Mouse (Mus musculus) intestine, postnatal 0 days (tissue): ENCODE results near the gene Lpp. TPM values are rescaled to one million over a fixed set of nuclear protein-coding genes. Genes with fewer than 3 reads are reported as not detected.

Experiments
- ATAC-seq: fragments of 200-750 bp; cut with Nextera tagmentation; 2 replicates; pipeline ENCODE4 v1.8.0; 2017; ENCODE audit warnings: mild to moderate bottlenecking, moderate TSS enrichment, moderate library complexity
- H3K27ac ChIP-seq: fragments of 300-500 bp; sonication (generic); 2 replicates; pipeline ENCODE4 v1.5.1; 2014; ENCODE audit warnings: mild to moderate bottlenecking, low read depth, low read length, moderate library complexity
- H3K27me3 ChIP-seq: fragments of 300-500 bp; sonication (generic); replicated peaks from 2 replicates; pipeline ENCODE4 v1.6.1; 2014; ENCODE audit warnings: low read length, mixed read lengths; ENCODE audit not compliant: control insufficient read depth, insufficient read depth
- H3K36me3 ChIP-seq: fragments of 300-500 bp; sonication (generic); 2 replicates; pipeline ENCODE4 v1.6.1; 2014; ENCODE audit warnings: mild to moderate bottlenecking, moderate library complexity; ENCODE audit not compliant: control insufficient read depth, insufficient read depth
- H3K4me1 ChIP-seq: fragments of 300-500 bp; sonication (generic); replicated peaks from 2 replicates; pipeline ENCODE4 v1.6.1; 2014; ENCODE audit warnings: antibody characterized with exemption, low read length, mixed read lengths; ENCODE audit not compliant: control insufficient read depth, insufficient read depth
- H3K4me2 ChIP-seq: fragments of 300-500 bp; sonication (generic); replicated peaks from 2 replicates; pipeline ENCODE4 v1.6.1; 2014; ENCODE audit warnings: low read depth, mild to moderate bottlenecking, moderate library complexity
- H3K4me3 ChIP-seq: fragments of 300-500 bp; sonication (generic); 2 replicates; pipeline ENCODE4 v1.5.1; 2014; ENCODE audit warnings: low read depth, low read length
- H3K9ac ChIP-seq: fragments of 300-500 bp; sonication (generic); 2 replicates; pipeline ENCODE4 v1.6.1; 2014; ENCODE audit warnings: mild to moderate bottlenecking, low read depth, low read length
- H3K9me3 ChIP-seq: fragments of 300-500 bp; sonication (generic); 2 replicates; pipeline ENCODE4 v1.6.1; 2016; ENCODE audit warnings: mixed run types; ENCODE audit not compliant: control insufficient read depth
- CTCF ChIP-seq: sonication (generic); IDR thresholded peaks from 2 replicates; pipeline ENCODE4 v1.5.1; 2016; ENCODE audit warnings: low read depth, mild to moderate bottlenecking, control low read depth, antibody characterized with exemption, moderate library complexity
- WGBS: fragments of 180-500 bp; shearing (Covaris S2); extraction: QIAGEN DNeasy Blood & Tissue Kit; methylation state at CpG from one replicate; pipeline ENCODE4 v1.1.7; 2014; 5-methylcytosine and 5-hydroxymethylcytosine counted together
- polyA plus RNA-seq: library from polyadenylated mRNA; unstranded; fragments of >200 nt; fragmentation: Nextera tagmentation; extraction: Ambion mirVana; gene quantifications from 2 replicates; pipeline ENCODE4 v1.2.1, GENCODE M21; 2015

Gene Lpp
- polyA plus RNA-seq, 1 experiment from 2014 or later, result 32.8 TPM

DNA sequence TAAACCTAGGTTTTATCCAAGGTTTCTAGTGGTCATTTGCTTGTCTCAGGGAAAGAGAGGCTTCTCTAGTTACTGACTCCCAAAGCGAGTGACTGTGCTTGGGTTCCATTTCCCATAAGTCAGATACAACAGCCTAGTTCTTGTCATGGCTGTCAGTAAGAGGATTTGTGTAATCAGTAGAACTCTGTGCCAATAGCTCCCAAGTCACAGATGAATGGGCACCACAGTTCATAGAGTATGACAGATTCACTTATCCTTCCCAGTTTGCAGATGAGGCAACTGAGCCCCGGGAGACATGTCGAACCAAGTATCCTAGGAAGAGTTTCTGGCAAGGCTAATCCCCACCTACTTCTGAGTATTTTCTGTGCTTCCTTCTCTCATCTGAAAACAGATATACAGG lies 556.0 kb downstream of the Lpp start:
- WGBS, result 96% methylated on average over 3 of the region's 3 CpGs
- Histone ChIP-seq H3K36me3 (no peaks in the 10 kb centered on the region), H3K9ac (no peak overlapping the region), H3K27me3 (no peaks in the 10 kb centered on the region), H3K4me2 (no peak overlapping the region), H3K27ac (no peak overlapping the region), H3K4me3 (no peak overlapping the region), H3K9me3 (no peaks in the 10 kb centered on the region), H3K4me1 (no peaks in the 10 kb centered on the region)
- ATAC-seq, result no peak
- TF ChIP-seq CTCF, result no peak

DNA sequence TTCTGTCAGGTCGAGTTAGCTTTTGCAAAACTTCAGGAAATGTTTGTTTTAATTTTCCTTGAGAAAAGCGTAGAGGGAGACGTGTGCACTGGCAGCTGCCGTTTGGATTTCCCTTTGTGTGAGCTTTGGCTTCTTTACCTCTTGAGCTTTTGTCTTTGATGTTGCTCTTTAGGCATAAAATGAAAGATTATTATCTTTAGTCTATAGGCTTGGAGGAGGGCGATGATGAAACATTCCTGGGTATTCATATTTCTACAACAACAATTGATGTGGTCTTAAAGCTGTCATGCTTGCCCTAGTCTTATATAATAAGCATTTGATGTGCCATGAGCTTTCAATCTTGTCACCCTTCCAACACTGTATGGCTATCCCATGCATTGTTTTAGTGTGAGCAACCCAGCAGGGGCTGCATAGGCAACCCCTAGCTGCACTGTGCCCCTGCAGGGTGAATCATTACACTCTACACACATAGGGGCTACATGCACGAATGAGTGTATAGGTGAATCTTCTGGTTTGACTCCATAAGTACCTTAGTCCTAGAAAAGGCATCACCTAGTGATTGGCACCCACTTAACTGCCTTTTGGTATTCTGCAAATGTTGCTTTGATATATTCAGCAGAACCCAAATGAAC lies 556.9 kb downstream of the Lpp start:
- no peak overlapping the region for H3K27ac ChIP-seq
- no peak overlapping the region for H3K4me3 ChIP-seq
- no peak for TF ChIP-seq CTCF
- no peak overlapping the region for H3K4me2 ChIP-seq
- no peaks in the 10 kb centered on the region for H3K36me3 ChIP-seq
- no peak overlapping the region for H3K9ac ChIP-seq
- WGBS, result 59% methylated on average over 6 of the region's 6 CpGs
- no peaks in the 10 kb centered on the region for H3K27me3 ChIP-seq
- no peaks in the 10 kb centered on the region for H3K9me3 ChIP-seq
- ATAC-seq, result no peak
- no peaks in the 10 kb centered on the region for H3K4me1 ChIP-seq

DNA sequence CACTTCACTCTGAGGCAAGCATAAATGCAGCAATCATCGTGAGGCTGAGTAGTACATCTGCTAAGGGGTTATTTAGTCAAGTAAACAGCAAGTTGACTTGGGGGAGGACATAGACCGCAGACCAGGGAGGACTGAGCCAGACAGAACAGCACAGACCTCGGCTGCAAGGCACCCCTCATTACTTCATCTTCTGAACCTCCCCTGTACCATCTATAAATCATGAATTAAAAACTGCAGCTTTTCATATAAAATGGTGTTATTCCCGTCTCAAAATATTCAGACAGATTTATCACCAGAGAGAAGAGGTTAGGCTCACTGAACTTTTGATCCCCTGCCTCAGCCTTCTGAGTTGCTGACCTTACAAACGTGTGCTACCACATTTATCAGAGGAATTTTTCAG lies 558.6 kb downstream of the Lpp start:
- H3K9ac ChIP-seq, result no peak overlapping the region
- H3K27ac ChIP-seq, result no peak overlapping the region
- 55% methylated on average over 5 of the region's 5 CpGs for WGBS
- no peaks in the 10 kb centered on the region for H3K27me3 ChIP-seq
- H3K4me3 ChIP-seq, result no peak overlapping the region
- no peak for ATAC-seq
- no peak overlapping the region for H3K4me2 ChIP-seq
- H3K9me3 ChIP-seq, result 0 out of 2 replicates have a peak, but pooled peaks cover 5% of the 10 kb centered on the region
- H3K4me1 ChIP-seq, result no peaks in the 10 kb centered on the region
- H3K36me3 ChIP-seq, result no peaks in the 10 kb centered on the region
- TF ChIP-seq CTCF, result no peak

DNA sequence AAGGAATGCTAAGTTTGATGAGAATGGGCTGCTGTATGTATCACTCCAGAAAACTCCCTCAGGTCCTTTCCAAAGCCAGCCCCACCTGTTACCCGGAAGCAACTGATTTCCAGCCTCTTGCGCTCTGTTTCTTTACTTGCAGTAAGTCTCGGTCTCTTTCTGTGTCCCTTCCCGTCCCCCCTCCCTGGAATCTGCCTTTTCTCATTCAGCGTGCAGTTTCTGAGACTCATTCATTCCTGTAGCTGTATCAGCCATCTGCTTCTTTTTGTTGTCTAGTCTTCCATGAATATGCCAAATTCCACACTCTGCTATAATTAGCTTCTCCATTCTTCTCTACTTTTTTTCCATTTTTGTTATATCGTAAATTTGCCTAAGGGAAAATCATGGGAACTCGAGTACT lies 561.7 kb downstream of the Lpp start:
- no peak for ATAC-seq
- TF ChIP-seq CTCF, result no peak
- Histone ChIP-seq H3K36me3 (no peaks in the 10 kb centered on the region), H3K4me2 (no peak overlapping the region), H3K4me1 (no peaks in the 10 kb centered on the region), H3K9ac (no peak overlapping the region), H3K27ac (no peak overlapping the region), H3K9me3 (0 out of 2 replicates have a peak, but pooled peaks cover 5% of the 10 kb centered on the region), H3K27me3 (no peaks in the 10 kb centered on the region), H3K4me3 (no peak overlapping the region)
- 88% methylated on average over 7 of the region's 7 CpGs for WGBS

DNA sequence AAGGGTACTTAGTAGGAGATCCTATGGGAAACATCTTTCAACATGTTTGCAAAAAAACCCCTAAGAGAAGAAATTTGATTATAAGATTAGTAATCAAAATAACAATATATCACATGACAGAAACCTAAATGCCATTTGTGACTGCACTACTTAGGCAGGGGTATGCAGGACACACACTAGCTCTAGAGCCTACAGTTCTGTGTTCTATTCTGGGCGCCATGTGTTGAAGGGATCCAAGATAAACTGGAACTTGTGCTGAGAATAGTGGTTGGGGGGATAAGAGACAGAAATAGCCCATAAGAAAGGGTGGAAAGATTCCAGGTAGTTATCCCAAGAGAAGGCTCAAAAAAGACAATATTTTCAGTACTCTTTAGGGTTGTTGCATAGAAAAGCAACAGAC lies 565.4 kb downstream of the Lpp start:
- Histone ChIP-seq H3K27ac (no peak overlapping the region), H3K9me3 (0 out of 2 replicates have a peak, but pooled peaks cover 5% of the 10 kb centered on the region), H3K4me2 (no peak overlapping the region), H3K36me3 (no peaks in the 10 kb centered on the region), H3K4me3 (no peak overlapping the region), H3K9ac (no peak overlapping the region), H3K27me3 (no peaks in the 10 kb centered on the region), H3K4me1 (no peaks in the 10 kb centered on the region)
- WGBS, result 88% methylated on average over 1 of the region's 1 CpGs
- no peak for ATAC-seq
- TF ChIP-seq CTCF, result no peak

DNA sequence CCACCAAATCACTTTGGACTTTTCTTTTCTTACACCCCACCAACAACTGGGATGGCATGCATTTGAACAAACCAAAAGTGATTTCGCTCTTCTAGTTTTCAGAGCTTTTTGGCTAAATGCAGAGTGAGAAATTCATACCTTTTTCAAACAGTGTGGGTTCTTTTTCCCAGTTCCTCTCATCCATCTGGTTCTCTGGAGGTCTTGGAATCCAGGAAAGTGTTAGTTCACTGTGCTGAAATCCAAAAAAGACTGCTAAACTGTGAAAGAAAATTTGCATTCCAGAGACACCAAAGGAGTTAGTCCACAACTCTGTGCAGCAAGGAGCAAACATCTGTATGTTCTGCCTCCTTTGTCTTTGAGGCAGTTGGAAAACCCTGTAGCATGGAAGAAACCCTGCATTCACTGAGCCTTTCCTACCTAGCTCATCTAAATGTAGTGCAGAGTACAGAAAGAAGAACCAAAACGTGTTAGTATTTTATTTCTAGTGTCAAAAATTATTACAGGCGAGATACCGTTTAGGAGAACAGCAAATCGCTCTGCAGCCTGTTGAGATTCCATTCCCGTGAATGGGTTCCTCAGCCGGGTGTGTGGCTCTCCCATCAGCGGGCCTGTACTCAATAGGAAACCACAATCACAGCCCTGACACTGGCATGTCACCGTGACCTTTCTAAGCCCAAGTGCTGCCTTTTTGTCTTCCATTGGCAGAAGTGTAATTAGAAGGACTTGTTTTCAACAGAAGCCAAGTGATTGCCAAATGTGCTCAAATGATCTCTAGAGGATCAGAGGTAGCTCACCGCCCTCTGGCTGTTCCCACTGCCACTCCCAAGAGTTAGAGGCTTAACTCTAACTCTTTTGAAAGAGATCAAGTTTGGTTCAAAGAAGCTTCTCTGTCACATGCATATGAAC lies 567.8 kb downstream of the Lpp start:
- no peak for TF ChIP-seq CTCF
- Histone ChIP-seq H3K9ac (no peak overlapping the region), H3K27ac (no peak overlapping the region), H3K9me3 (0 out of 2 replicates have a peak, but pooled peaks cover 5% of the 10 kb centered on the region), H3K4me1 (no peaks in the 10 kb centered on the region), H3K36me3 (no peaks in the 10 kb centered on the region), H3K4me2 (no peak overlapping the region), H3K27me3 (no peaks in the 10 kb centered on the region), H3K4me3 (no peak overlapping the region)
- WGBS, result 83% methylated on average over 10 of the region's 10 CpGs
- no peak for ATAC-seq
